Mouse (Mus musculus): ENCODE measurements around the gene Svep1.

The Svep1 gene

GRCm38 (mm10) chr4:58173401-58173800, 33.3 kb downstream of the Svep1 start:
- DNase-seq (ENCODE audit: extremely low spot score, low spot score): no peak

- no peak for DNase-seq (ENCODE audit: extremely low spot score, low spot score)
Observed at GRCm38 (mm10) chr4:58170430-58170829, 36.2 kb downstream of the Svep1 start.

GRCm38 (mm10) chr4:58169918-58170317, 36.7 kb downstream of the Svep1 start:
- DNase-seq (ENCODE audit: extremely low spot score, low spot score): no peak

- no peak for DNase-seq (ENCODE audit: extremely low spot score, low spot score)
Observed at GRCm38 (mm10) chr4:58168366-58168765, 38.3 kb downstream of the Svep1 start.

GRCm38 (mm10) chr4:58165711-58166110, 40.9 kb downstream of the Svep1 start:
- DNase-seq (ENCODE audit: extremely low spot score, low spot score): no peak

- DNase-seq (ENCODE audit: extremely low spot score, low spot score): no peak
Observed at GRCm38 (mm10) chr4:58161901-58162300, 44.8 kb downstream of the Svep1 start.

- DNase-seq (ENCODE audit: extremely low spot score, low spot score): no peak
Observed at GRCm38 (mm10) chr4:58159564-58159963, 47.1 kb downstream of the Svep1 start.

- DNase-seq (ENCODE audit: extremely low spot score, low spot score): no peak
Observed at GRCm38 (mm10) chr4:58150301-58150700, 56.4 kb downstream of the Svep1 start.

GRCm38 (mm10) chr4:58149186-58149585, 57.5 kb downstream of the Svep1 start:
- no peak for DNase-seq (ENCODE audit: extremely low spot score, low spot score)

GRCm38 (mm10) chr4:58148547-58148946, 58.1 kb downstream of the Svep1 start:
- no peak for DNase-seq (ENCODE audit: extremely low spot score, low spot score)

GRCm38 (mm10) chr4:58146676-58147075, 60.0 kb downstream of the Svep1 start:
- no peak for DNase-seq (ENCODE audit: extremely low spot score, low spot score)

GRCm38 (mm10) chr4:58139764-58140556, 66.7 kb downstream of the Svep1 start:
- no peak for DNase-seq (ENCODE audit: extremely low spot score, low spot score)

- no peak for DNase-seq (ENCODE audit: extremely low spot score, low spot score)
Observed at GRCm38 (mm10) chr4:58139241-58139640, 67.4 kb downstream of the Svep1 start.

- DNase-seq (ENCODE audit: extremely low spot score, low spot score): no peak
Observed at GRCm38 (mm10) chr4:58133610-58134309, 72.9 kb downstream of the Svep1 start.

- no peak for DNase-seq (ENCODE audit: extremely low spot score, low spot score)
Observed at GRCm38 (mm10) chr4:58129844-58130243, 76.8 kb downstream of the Svep1 start.

- no peak for DNase-seq (ENCODE audit: extremely low spot score, low spot score)
Observed at GRCm38 (mm10) chr4:58127024-58127423, 79.6 kb downstream of the Svep1 start.

- no peak for DNase-seq (ENCODE audit: extremely low spot score, low spot score)
Observed at GRCm38 (mm10) chr4:58115452-58115851, 91.2 kb downstream of the Svep1 start.

- no peak for DNase-seq (ENCODE audit: extremely low spot score, low spot score)
Observed at GRCm38 (mm10) chr4:58111008-58111407, 95.7 kb downstream of the Svep1 start.

- DNase-seq (ENCODE audit: extremely low spot score, low spot score): no peak
Observed at GRCm38 (mm10) chr4:58109793-58110192, 96.9 kb downstream of the Svep1 start.

GRCm38 (mm10) chr4:58108364-58108763, 98.3 kb downstream of the Svep1 start:
- DNase-seq (ENCODE audit: extremely low spot score, low spot score): no peak

- no peak for DNase-seq (ENCODE audit: extremely low spot score, low spot score)
Observed at GRCm38 (mm10) chr4:58097732-58098131, 108.9 kb downstream of the Svep1 start.

- no peak for DNase-seq (ENCODE audit: extremely low spot score, low spot score)
Observed at GRCm38 (mm10) chr4:58086738-58087137, 119.9 kb downstream of the Svep1 start.

- DNase-seq (ENCODE audit: extremely low spot score, low spot score): no peak
Observed at GRCm38 (mm10) chr4:58086151-58086550, 120.5 kb downstream of the Svep1 start.
